Mouse (Mus musculus): ENCODE data around the gene Sh2b3. TPM values are rescaled to one million over a fixed set of nuclear protein-coding genes. Genes with fewer than 3 reads are reported as not detected.

Gene Sh2b3
- total and polyA plus RNA-seq, 2 experiments from 2014 or later = 6.6 to 24.7 TPM

GRCm38 (mm10) chr5:121815067-121815466, 22.4 kb downstream of the Sh2b3 start:
- Histone ChIP-seq H3K27me3 (ENCODE audit: insufficient read depth, low read length) (no peaks in the 10 kb centered on the region), H3K4me2 (ENCODE audit: low read depth, low read length) (no peak overlapping the region), H3K9ac (replicated peaks; ENCODE audit: low read length) (no peak overlapping the region), H3K4me1 (ENCODE audit: insufficient read depth, low read length) (no peaks in the 10 kb centered on the region), H3K27ac (no peak overlapping the region), H3K4me3 (ENCODE audit: low read length) (no peak overlapping the region), H3K9me3 (ENCODE audit: low read length) (no peaks in the 10 kb centered on the region), H3K36me3 (ENCODE audit: insufficient read depth, low read length) (peaks cover 65% of the 10 kb centered on the region)
- DNase-seq (ENCODE audit: low spot score) = peak; percentile 75
- ATAC-seq = 0 out of 2 replicates have a peak, but pooled peaks have one; percentile 24
- TF ChIP-seq CTCF (IDR thresholded peaks at IDR 0.05; ENCODE audit: low read depth) = peak; percentile 74
- WGBS = 69% methylated on average over 3 of the region's 3 CpGs

GRCm38 (mm10) chr5:121813744-121814143, 23.7 kb downstream of the Sh2b3 start:
- Histone ChIP-seq H3K4me2 (ENCODE audit: low read depth, low read length) (no peak overlapping the region), H3K9me3 (ENCODE audit: low read length) (no peaks in the 10 kb centered on the region), H3K4me3 (ENCODE audit: low read length) (no peak overlapping the region), H3K36me3 (ENCODE audit: insufficient read depth, low read length) (peaks cover 55% of the 10 kb centered on the region), H3K4me1 (ENCODE audit: insufficient read depth, low read length) (no peaks in the 10 kb centered on the region), H3K27ac (no peak overlapping the region), H3K9ac (replicated peaks; ENCODE audit: low read length) (no peak overlapping the region), H3K27me3 (ENCODE audit: insufficient read depth, low read length) (no peaks in the 10 kb centered on the region)
- ATAC-seq = no peak
- no peak for DNase-seq (ENCODE audit: low spot score)
- TF ChIP-seq CTCF (IDR thresholded peaks at IDR 0.05; ENCODE audit: low read depth) = no peak
- 93% methylated on average over 10 of the region's 10 CpGs for WGBS

- no peak overlapping the region for H3K4me3 ChIP-seq (ENCODE audit: low read length)
- H3K27me3 ChIP-seq (ENCODE audit: insufficient read depth, low read length) = no peaks in the 10 kb centered on the region
- no peak overlapping the region for H3K4me2 ChIP-seq (ENCODE audit: low read depth, low read length)
- ATAC-seq (no peak), DNase-seq (ENCODE audit: low spot score) (no peak)
- peak overlapping the region; percentile 54; the same call in 1 of the 2 replicates for H3K27ac ChIP-seq
- WGBS = 92% methylated on average over 7 of the region's 7 CpGs
- peaks cover 45% of the 10 kb centered on the region for H3K36me3 ChIP-seq (ENCODE audit: insufficient read depth, low read length)
- no peaks in the 10 kb centered on the region for H3K4me1 ChIP-seq (ENCODE audit: insufficient read depth, low read length)
- no peak for TF ChIP-seq CTCF (IDR thresholded peaks at IDR 0.05; ENCODE audit: low read depth)
- no peaks in the 10 kb centered on the region for H3K9me3 ChIP-seq (ENCODE audit: low read length)
- H3K9ac ChIP-seq (replicated peaks; ENCODE audit: low read length) = no peak overlapping the region
Observed at GRCm38 (mm10) chr5:121812526-121813243, 24.8 kb downstream of the Sh2b3 start.

- no peak for TF ChIP-seq CTCF (IDR thresholded peaks at IDR 0.05; ENCODE audit: low read depth)
- ATAC-seq = 0 out of 2 replicates have a peak, but pooled peaks have one; percentile 16
Observed at GRCm38 (mm10) chr5:121811485-121811931, 25.9 kb downstream of the Sh2b3 start.

GRCm38 (mm10) chr5:121810331-121811151, 26.9 kb downstream of the Sh2b3 start:
- Histone ChIP-seq H3K9ac (replicated peaks; ENCODE audit: low read length) (no peak overlapping the region), H3K9me3 (ENCODE audit: low read length) (no peaks in the 10 kb centered on the region), H3K4me2 (ENCODE audit: low read depth, low read length) (no peak overlapping the region), H3K4me1 (ENCODE audit: insufficient read depth, low read length) (no peaks in the 10 kb centered on the region), H3K27me3 (ENCODE audit: insufficient read depth, low read length) (no peaks in the 10 kb centered on the region), H3K27ac (peak overlapping the region; percentile 48; the same call in 1 of the 2 replicates), H3K36me3 (ENCODE audit: insufficient read depth, low read length) (peaks cover 35% of the 10 kb centered on the region), H3K4me3 (ENCODE audit: low read length) (no peak overlapping the region)
- DNase-seq (ENCODE audit: low spot score) = no peak
- WGBS = 84% methylated on average over 17 of the region's 17 CpGs
- TF ChIP-seq CTCF (IDR thresholded peaks at IDR 0.05; ENCODE audit: low read depth) = no peak
- no peak for ATAC-seq

More at GRCm38 (mm10) chr5:121811485-121811931, 25.9 kb downstream of the Sh2b3 start:
- no peak overlapping the region for H3K4me3 ChIP-seq (ENCODE audit: low read length)
- peak; percentile 46 for DNase-seq (ENCODE audit: low spot score)
- H3K9me3 ChIP-seq (ENCODE audit: low read length) = no peaks in the 10 kb centered on the region
- no peak overlapping the region for H3K9ac ChIP-seq (replicated peaks; ENCODE audit: low read length)
- 65% methylated on average over 5 of the region's 5 CpGs for WGBS
- H3K27me3 ChIP-seq (ENCODE audit: insufficient read depth, low read length) = no peaks in the 10 kb centered on the region
- H3K27ac ChIP-seq = peak overlapping the region; percentile 54
- peaks cover 34% of the 10 kb centered on the region for H3K36me3 ChIP-seq (ENCODE audit: insufficient read depth, low read length)
- H3K4me2 ChIP-seq (ENCODE audit: low read depth, low read length) = no peak overlapping the region
- H3K4me1 ChIP-seq (ENCODE audit: insufficient read depth, low read length) = no peaks in the 10 kb centered on the region

- Histone ChIP-seq H3K27ac (no peak overlapping the region), H3K9me3 (ENCODE audit: low read length) (no peaks in the 10 kb centered on the region), H3K4me3 (ENCODE audit: low read length) (no peak overlapping the region), H3K27me3 (ENCODE audit: insufficient read depth, low read length) (no peaks in the 10 kb centered on the region), H3K4me2 (ENCODE audit: low read depth, low read length) (no peak overlapping the region), H3K9ac (replicated peaks; ENCODE audit: low read length) (no peak overlapping the region), H3K36me3 (ENCODE audit: insufficient read depth, low read length) (peaks cover 35% of the 10 kb centered on the region), H3K4me1 (ENCODE audit: insufficient read depth, low read length) (no peaks in the 10 kb centered on the region)
- no peak for TF ChIP-seq CTCF (IDR thresholded peaks at IDR 0.05; ENCODE audit: low read depth)
- no peak for ATAC-seq
- DNase-seq (ENCODE audit: low spot score) = no peak
- WGBS = 69% methylated on average over 5 of the region's 5 CpGs
Observed at GRCm38 (mm10) chr5:121809667-121810224, 27.7 kb downstream of the Sh2b3 start.

Data from hindbrain, postnatal 0 days (tissue).